Mouse (Mus musculus): ENCODE data around the gene Phldb3. TPM values are rescaled to one million over a fixed set of nuclear protein-coding genes. Genes with fewer than 3 reads are reported as not detected.

Phldb3 gene
- total and polyA plus RNA-seq, 2 experiments from 2014 or later = 0.11 TPM; not detected in 1

- no peaks in the 10 kb centered on the region for H3K9me3 ChIP-seq (ENCODE audit: low read length)
- H3K36me3 ChIP-seq (ENCODE audit: insufficient read depth, low read length) = no peaks in the 10 kb centered on the region
- DNase-seq (ENCODE audit: low spot score) (peak; percentile 50), ATAC-seq (ENCODE audit: low FRiP score) (no peak)
- H3K27ac ChIP-seq (ENCODE audit: low read depth, low read length) = no peak overlapping the region
- peaks cover 22% of the 10 kb centered on the region for H3K27me3 ChIP-seq (ENCODE audit: insufficient read depth, low read length)
- no peaks in the 10 kb centered on the region for H3K4me1 ChIP-seq (ENCODE audit: insufficient read depth, low read length)
- 7% methylated on average over 9 of the region's 9 CpGs for WGBS
- no peak overlapping the region for H3K9ac ChIP-seq (replicated peaks; ENCODE audit: low read length, poor library complexity, severe bottlenecking)
- H3K4me2 ChIP-seq (ENCODE audit: low read depth, low read length, poor library complexity, severe bottlenecking) = no peak overlapping the region
- no peak overlapping the region for H3K4me3 ChIP-seq (ENCODE audit: low read depth, low read length)
- TF ChIP-seq CTCF (IDR thresholded peaks at IDR 0.05) = peak; percentile 76
These were observed 31.9 kb downstream of the Phldb3 start for GRCm38 (mm10) chr7:24642491-24642890.

- no peak for ATAC-seq (ENCODE audit: low FRiP score)
- H3K27ac ChIP-seq (ENCODE audit: low read depth, low read length) = no peak overlapping the region
- no peak overlapping the region for H3K4me3 ChIP-seq (ENCODE audit: low read depth, low read length)
- no peaks in the 10 kb centered on the region for H3K36me3 ChIP-seq (ENCODE audit: insufficient read depth, low read length)
- WGBS = 94% methylated on average over 6 of the region's 6 CpGs
- H3K9ac ChIP-seq (replicated peaks; ENCODE audit: low read length, poor library complexity, severe bottlenecking) = no peak overlapping the region
- no peaks in the 10 kb centered on the region for H3K4me1 ChIP-seq (ENCODE audit: insufficient read depth, low read length)
- TF ChIP-seq CTCF (IDR thresholded peaks at IDR 0.05) = no peak
- no peak overlapping the region for H3K4me2 ChIP-seq (ENCODE audit: low read depth, low read length, poor library complexity, severe bottlenecking)
- H3K9me3 ChIP-seq (ENCODE audit: low read length) = no peaks in the 10 kb centered on the region
- DNase-seq (ENCODE audit: low spot score) = no peak
- peaks cover 9% of the 10 kb centered on the region; the same call in 1 of the 2 replicates for H3K27me3 ChIP-seq (ENCODE audit: insufficient read depth, low read length)
These were observed 33.9 kb downstream of the Phldb3 start for GRCm38 (mm10) chr7:24644492-24644891.

- Histone ChIP-seq H3K9me3 (ENCODE audit: low read length) (no peaks in the 10 kb centered on the region), H3K4me3 (ENCODE audit: low read depth, low read length) (no peak overlapping the region), H3K27me3 (ENCODE audit: insufficient read depth, low read length) (peaks cover 9% of the 10 kb centered on the region; the same call in 1 of the 2 replicates), H3K4me2 (ENCODE audit: low read depth, low read length, poor library complexity, severe bottlenecking) (no peak overlapping the region), H3K4me1 (ENCODE audit: insufficient read depth, low read length) (no peaks in the 10 kb centered on the region), H3K9ac (replicated peaks; ENCODE audit: low read length, poor library complexity, severe bottlenecking) (no peak overlapping the region), H3K36me3 (ENCODE audit: insufficient read depth, low read length) (no peaks in the 10 kb centered on the region), H3K27ac (ENCODE audit: low read depth, low read length) (no peak overlapping the region)
- 79% methylated on average over 7 of the region's 7 CpGs for WGBS
- no peak for TF ChIP-seq CTCF (IDR thresholded peaks at IDR 0.05)
- no peak for DNase-seq (ENCODE audit: low spot score)
- no peak for ATAC-seq (ENCODE audit: low FRiP score)
These were observed 34.4 kb downstream of the Phldb3 start for GRCm38 (mm10) chr7:24644996-24645395.

- ATAC-seq (ENCODE audit: low FRiP score) = no peak
- 83% methylated on average over 7 of the region's 7 CpGs for WGBS
- H3K4me1 ChIP-seq (ENCODE audit: insufficient read depth, low read length) = no peaks in the 10 kb centered on the region
These were observed 35.9 kb downstream of the Phldb3 start for GRCm38 (mm10) chr7:24646486-24646885.

GRCm38 (mm10) chr7:24653681-24654080 is 43.1 kb downstream of the Phldb3 start:
- peak; percentile 77 for TF ChIP-seq CTCF (IDR thresholded peaks at IDR 0.05)
- Histone ChIP-seq H3K9me3 (ENCODE audit: low read length) (no peaks in the 10 kb centered on the region), H3K27me3 (ENCODE audit: insufficient read depth, low read length) (no peaks in the 10 kb centered on the region), H3K36me3 (ENCODE audit: insufficient read depth, low read length) (no peaks in the 10 kb centered on the region), H3K9ac (replicated peaks; ENCODE audit: low read length, poor library complexity, severe bottlenecking) (no peak overlapping the region), H3K4me1 (ENCODE audit: insufficient read depth, low read length) (no peaks in the 10 kb centered on the region), H3K4me3 (ENCODE audit: low read depth, low read length) (no peak overlapping the region), H3K4me2 (ENCODE audit: low read depth, low read length, poor library complexity, severe bottlenecking) (no peak overlapping the region), H3K27ac (ENCODE audit: low read depth, low read length) (no peak overlapping the region)
- ATAC-seq (ENCODE audit: low FRiP score) = no peak
- DNase-seq (ENCODE audit: low spot score) = peak; percentile 30
- 30% methylated on average over 7 of the region's 7 CpGs for WGBS

More at GRCm38 (mm10) chr7:24646486-24646885, 35.9 kb downstream of the Phldb3 start:
- Histone ChIP-seq H3K4me3 (ENCODE audit: low read depth, low read length) (no peak overlapping the region), H3K4me2 (ENCODE audit: low read depth, low read length, poor library complexity, severe bottlenecking) (no peak overlapping the region), H3K27ac (ENCODE audit: low read depth, low read length) (no peak overlapping the region), H3K27me3 (ENCODE audit: insufficient read depth, low read length) (no peaks in the 10 kb centered on the region), H3K36me3 (ENCODE audit: insufficient read depth, low read length) (no peaks in the 10 kb centered on the region), H3K9me3 (ENCODE audit: low read length) (no peaks in the 10 kb centered on the region), H3K9ac (replicated peaks; ENCODE audit: low read length, poor library complexity, severe bottlenecking) (no peak overlapping the region)
- no peak for TF ChIP-seq CTCF (IDR thresholded peaks at IDR 0.05)
- DNase-seq (ENCODE audit: low spot score) = no peak

- WGBS = 55% methylated on average over 12 of the region's 12 CpGs
- no peaks in the 10 kb centered on the region for H3K36me3 ChIP-seq (ENCODE audit: insufficient read depth, low read length)
- no peak overlapping the region for H3K4me3 ChIP-seq (ENCODE audit: low read depth, low read length)
- no peak overlapping the region for H3K4me2 ChIP-seq (ENCODE audit: low read depth, low read length, poor library complexity, severe bottlenecking)
- peak; percentile 47; the same call in 1 of the 2 replicates for ATAC-seq (ENCODE audit: low FRiP score)
- DNase-seq (ENCODE audit: low spot score) = peak; percentile 30
- no peaks in the 10 kb centered on the region for H3K4me1 ChIP-seq (ENCODE audit: insufficient read depth, low read length)
- no peak for TF ChIP-seq CTCF (IDR thresholded peaks at IDR 0.05)
- H3K9me3 ChIP-seq (ENCODE audit: low read length) = no peaks in the 10 kb centered on the region
- H3K27ac ChIP-seq (ENCODE audit: low read depth, low read length) = no peak overlapping the region
- H3K9ac ChIP-seq (replicated peaks; ENCODE audit: low read length, poor library complexity, severe bottlenecking) = no peak overlapping the region
- H3K27me3 ChIP-seq (ENCODE audit: insufficient read depth, low read length) = no peaks in the 10 kb centered on the region
These were observed 49.3 kb downstream of the Phldb3 start for GRCm38 (mm10) chr7:24659737-24660357.
